Mouse (Mus musculus) hindbrain, embryonic 11.5 days (tissue): ENCODE results near the gene Trim10. TPM values are rescaled to one million over a fixed set of nuclear protein-coding genes. Genes with fewer than 3 reads are reported as not detected.
A peak's percentile ranks its signal among the peaks of the same experiment; 100 is the strongest.

Experiments used
- ATAC-seq: fragments of 200-750 bp; cut with Nextera tagmentation; 2 replicates; pipeline ENCODE4 v1.8.0; 2017; ENCODE audit warnings: mild to moderate bottlenecking, moderate TSS enrichment, moderate library complexity; ENCODE audit not compliant: low FRiP score
- DNase-seq: peaks from one replicate; pipeline ENCODE4 v3.0.0-alpha.2; 2015; ENCODE audit warnings: low spot score
- H3K27ac ChIP-seq: fragments of 300-500 bp; sonication (generic); 2 replicates; pipeline ENCODE4 v1.5.1; 2014; ENCODE audit warnings: mild to moderate bottlenecking, low read depth, low read length
- H3K27me3 ChIP-seq: fragments of 300-500 bp; sonication (generic); 2 replicates; pipeline ENCODE4 v1.6.1; 2014; ENCODE audit warnings: mild to moderate bottlenecking, low read length, moderate library complexity, mixed read lengths; ENCODE audit not compliant: control insufficient read depth, insufficient read depth
- H3K36me3 ChIP-seq: fragments of 300-500 bp; sonication (generic); 2 replicates; pipeline ENCODE4 v1.6.1; 2014; ENCODE audit warnings: mild to moderate bottlenecking, low read length, moderate library complexity, mixed read lengths; ENCODE audit not compliant: control insufficient read depth, insufficient read depth
- H3K4me1 ChIP-seq: fragments of 300-500 bp; sonication (generic); replicated peaks from 2 replicates; pipeline ENCODE4 v1.6.1; 2014; ENCODE audit warnings: low read length, mixed read lengths; ENCODE audit not compliant: control insufficient read depth, insufficient read depth
- H3K4me2 ChIP-seq: fragments of 300-500 bp; sonication (generic); replicated peaks from 2 replicates; pipeline ENCODE4 v1.6.1; 2014; ENCODE audit warnings: mild to moderate bottlenecking, low read depth, low read length
- H3K4me3 ChIP-seq: fragments of 300-500 bp; sonication (generic); 2 replicates; pipeline ENCODE4 v1.5.1; 2014; ENCODE audit warnings: low read depth, low read length
- H3K9ac ChIP-seq: fragments of 300-500 bp; sonication (generic); 2 replicates; pipeline ENCODE4 v1.6.1; 2014; ENCODE audit warnings: low read depth, low read length
- H3K9me3 ChIP-seq: fragments of 300-500 bp; sonication (generic); 2 replicates; pipeline ENCODE4 v1.6.1; 2016; ENCODE audit warnings: low read length; ENCODE audit not compliant: control insufficient read depth
- WGBS: fragments of 180-500 bp; shearing (Covaris S2); extraction: QIAGEN DNeasy Blood & Tissue Kit; methylation state at CpG from one replicate; pipeline ENCODE4 v1.1.7; 2014; 5-methylcytosine and 5-hydroxymethylcytosine counted together
- polyA plus RNA-seq: library from polyadenylated mRNA; unstranded; fragments of >200 nt; fragmentation: Nextera tagmentation; extraction: Ambion mirVana; gene quantifications from 2 replicates; pipeline ENCODE4 v1.2.1, GENCODE M21; 2014

Gene Trim10
- polyA plus RNA-seq, 1 experiment from 2014 or later: 6.7 TPM

GRCm38 (mm10) chr17:36896583-36896982 is 27.2 kb downstream of the Trim10 start:
- Histone ChIP-seq H3K9ac (no peak overlapping the region), H3K27ac (no peak overlapping the region), H3K4me1 (no peaks in the 10 kb centered on the region), H3K9me3 (no peaks in the 10 kb centered on the region), H3K4me2 (no peak overlapping the region), H3K36me3 (no peaks in the 10 kb centered on the region), H3K4me3 (no peak overlapping the region), H3K27me3 (no peaks in the 10 kb centered on the region)
- 73% methylated on average over 1 of the region's 1 CpGs for WGBS
- DNase-seq (peak; percentile 60), ATAC-seq (no peak)

- Histone ChIP-seq H3K36me3 (no peaks in the 10 kb centered on the region), H3K27ac (no peak overlapping the region), H3K27me3 (no peaks in the 10 kb centered on the region), H3K9ac (no peak overlapping the region), H3K4me3 (no peak overlapping the region), H3K4me1 (no peaks in the 10 kb centered on the region), H3K4me2 (no peak overlapping the region), H3K9me3 (no peaks in the 10 kb centered on the region)
- DNase-seq (no peak), ATAC-seq (no peak)
Measured at GRCm38 (mm10) chr17:36897065-36897464, 27.7 kb downstream of the Trim10 start.

- ATAC-seq (no peak), DNase-seq (no peak)
- H3K36me3 ChIP-seq: no peaks in the 10 kb centered on the region
- no peak within 1 kb of the TSS for H3K9ac ChIP-seq
- H3K27me3 ChIP-seq: no peaks in the 10 kb centered on the region
- H3K9me3 ChIP-seq: no peaks in the 10 kb centered on the region
- WGBS: 82% methylated on average over 6 of the region's 6 CpGs
- no peak within 1 kb of the TSS for H3K4me2 ChIP-seq
- H3K27ac ChIP-seq: no peak within 1 kb of the TSS
- no peak within 1 kb of the TSS for H3K4me3 ChIP-seq
- H3K4me1 ChIP-seq: no peaks in the 10 kb centered on the region
Measured at GRCm38 (mm10) chr17:36897552-36898205, 28.3 kb downstream of the Trim10 start, which contains the start of gene Trim31. Gene Trim31, plus strand, starts transcription at chr17:36898118.

- ATAC-seq (no peak), DNase-seq (no peak)
- Histone ChIP-seq H3K4me3 (no peak overlapping the region), H3K9ac (no peak overlapping the region), H3K9me3 (no peaks in the 10 kb centered on the region), H3K36me3 (no peaks in the 10 kb centered on the region), H3K4me1 (no peaks in the 10 kb centered on the region), H3K4me2 (no peak overlapping the region), H3K27me3 (no peaks in the 10 kb centered on the region), H3K27ac (no peak overlapping the region)
- 76% methylated on average over 4 of the region's 4 CpGs for WGBS
Measured at GRCm38 (mm10) chr17:36899376-36899775, 30.0 kb downstream of the Trim10 start.

GRCm38 (mm10) chr17:36900001-36900400 is 30.6 kb downstream of the Trim10 start:
- WGBS: 80% methylated on average over 5 of the region's 5 CpGs
- no peak for ATAC-seq
- Histone ChIP-seq H3K27ac (no peak overlapping the region), H3K9me3 (no peaks in the 10 kb centered on the region), H3K4me2 (no peak overlapping the region), H3K4me1 (no peaks in the 10 kb centered on the region), H3K9ac (no peak overlapping the region), H3K36me3 (no peaks in the 10 kb centered on the region), H3K27me3 (no peaks in the 10 kb centered on the region), H3K4me3 (no peak overlapping the region)
- no peak for DNase-seq

GRCm38 (mm10) chr17:36900691-36901090 is 31.3 kb downstream of the Trim10 start:
- Histone ChIP-seq H3K4me2 (no peak overlapping the region), H3K36me3 (no peaks in the 10 kb centered on the region), H3K4me1 (no peaks in the 10 kb centered on the region), H3K4me3 (no peak overlapping the region), H3K9me3 (no peaks in the 10 kb centered on the region), H3K9ac (no peak overlapping the region), H3K27me3 (no peaks in the 10 kb centered on the region), H3K27ac (no peak overlapping the region)
- ATAC-seq (no peak), DNase-seq (no peak)
- 25% methylated on average over 1 of the region's 1 CpGs for WGBS

- no peak overlapping the region for H3K4me3 ChIP-seq
- H3K27me3 ChIP-seq: no peaks in the 10 kb centered on the region
- ATAC-seq: no peak
Measured at GRCm38 (mm10) chr17:36903651-36904050, 34.3 kb downstream of the Trim10 start.

GRCm38 (mm10) chr17:36908235-36908634 is 38.9 kb downstream of the Trim10 start:
- Histone ChIP-seq H3K4me3 (no peak overlapping the region), H3K27ac (no peak overlapping the region), H3K9ac (no peak overlapping the region), H3K36me3 (no peaks in the 10 kb centered on the region), H3K4me2 (no peak overlapping the region), H3K4me1 (no peaks in the 10 kb centered on the region), H3K9me3 (no peaks in the 10 kb centered on the region), H3K27me3 (no peaks in the 10 kb centered on the region)
- DNase-seq: peak; percentile 2
- no peak for ATAC-seq
- WGBS: 48% methylated on average over 1 of the region's 1 CpGs

More at GRCm38 (mm10) chr17:36903651-36904050, 34.3 kb downstream of the Trim10 start:
- H3K27ac ChIP-seq: no peak overlapping the region
- no peaks in the 10 kb centered on the region for H3K9me3 ChIP-seq
- no peaks in the 10 kb centered on the region for H3K36me3 ChIP-seq
- no peak overlapping the region for H3K9ac ChIP-seq
- DNase-seq: no peak
- WGBS: 69% methylated on average over 3 of the region's 3 CpGs
- H3K4me2 ChIP-seq: no peak overlapping the region
- H3K4me1 ChIP-seq: no peaks in the 10 kb centered on the region

GRCm38 (mm10) chr17:36909802-36910201 is 40.4 kb downstream of the Trim10 start:
- H3K4me2 ChIP-seq: no peak overlapping the region
- no peak overlapping the region for H3K9ac ChIP-seq
- H3K4me3 ChIP-seq: no peak overlapping the region
- WGBS: 51% methylated on average over 4 of the region's 4 CpGs
- no peaks in the 10 kb centered on the region for H3K9me3 ChIP-seq
- DNase-seq (no peak), ATAC-seq (no peak)
- H3K27ac ChIP-seq: no peak overlapping the region
- H3K4me1 ChIP-seq: no peaks in the 10 kb centered on the region
- H3K27me3 ChIP-seq: no peaks in the 10 kb centered on the region
- no peaks in the 10 kb centered on the region for H3K36me3 ChIP-seq
